Comparison of ENCODE assay signal across 15 mouse cellular contexts in the genomic region with DNA sequence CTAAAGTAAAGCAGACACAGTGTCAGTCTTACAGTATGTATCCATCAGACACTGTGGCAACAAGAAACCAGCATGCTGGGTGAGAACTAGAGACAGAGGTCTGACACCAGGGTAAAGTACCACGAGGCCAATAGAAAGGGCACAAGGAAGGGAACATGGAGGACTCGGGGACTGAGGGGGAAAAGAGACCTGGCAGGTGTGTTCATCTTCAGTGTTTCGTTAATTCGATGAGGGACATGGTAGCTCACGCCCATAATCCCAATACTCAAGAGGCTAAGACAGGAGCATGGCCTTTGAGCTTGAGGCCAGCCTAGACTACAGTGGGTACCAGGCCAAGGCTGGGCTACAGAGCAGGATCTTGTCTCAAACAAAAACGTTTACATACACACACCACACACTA.
"Had no signal": no experiment of that assay in that cellular context is flagged by ENCODE, and none has a peak within 500 bp of the region (broad histone marks: within the 10 kb centered on the region; RNA-seq: fewer than 3 reads in every experiment).

No protein-coding gene starts in this region.

- H3K4me1 ChIP-seq: neural tube, embryonic 15.5 days; stomach, embryonic 15.5 days had no signal

- H3K9me3 ChIP-seq: neural tube, embryonic 15.5 days; stomach, embryonic 15.5 days had no signal

- DNase-seq: retina, postnatal 1 day; right cerebral cortex, adult 18-20 months; right cerebral cortex, postnatal 14 days; right cerebral cortex, postnatal 25 days; right cerebral cortex, postnatal 4 days; spleen, adult 18-20 months; thymus, adult 18-20 months; thymus, adult 2 months; thymus, postnatal 14 days; thymus, postnatal 25 days; thymus, postnatal 36 days; thymus, postnatal 4 days had no signal

- H3K4me2 ChIP-seq: neural tube, embryonic 15.5 days; stomach, embryonic 15.5 days had no signal

- H3K27me3 ChIP-seq: neural tube, embryonic 15.5 days; stomach, embryonic 15.5 days had no signal

- H3K9ac ChIP-seq: neural tube, embryonic 15.5 days; stomach, embryonic 15.5 days had no signal

- H3K36me3 ChIP-seq: neural tube, embryonic 15.5 days; stomach, embryonic 15.5 days had no signal

- H3K4me3 ChIP-seq: neural tube, embryonic 15.5 days; stomach, embryonic 15.5 days had no signal

- H3K27ac ChIP-seq: neural tube, embryonic 15.5 days; stomach, embryonic 15.5 days; stomach, postnatal 0 days had no signal
